Mouse (Mus musculus): Measurements from ENCODE around the gene Tfdp2. TPM values are rescaled to one million over a fixed set of nuclear protein-coding genes. Genes with fewer than 3 reads are reported as not detected.

Tfdp2 gene
- total RNA-seq, 2 experiments from 2014 or later: 51.5 to 70.1 TPM

DNA sequence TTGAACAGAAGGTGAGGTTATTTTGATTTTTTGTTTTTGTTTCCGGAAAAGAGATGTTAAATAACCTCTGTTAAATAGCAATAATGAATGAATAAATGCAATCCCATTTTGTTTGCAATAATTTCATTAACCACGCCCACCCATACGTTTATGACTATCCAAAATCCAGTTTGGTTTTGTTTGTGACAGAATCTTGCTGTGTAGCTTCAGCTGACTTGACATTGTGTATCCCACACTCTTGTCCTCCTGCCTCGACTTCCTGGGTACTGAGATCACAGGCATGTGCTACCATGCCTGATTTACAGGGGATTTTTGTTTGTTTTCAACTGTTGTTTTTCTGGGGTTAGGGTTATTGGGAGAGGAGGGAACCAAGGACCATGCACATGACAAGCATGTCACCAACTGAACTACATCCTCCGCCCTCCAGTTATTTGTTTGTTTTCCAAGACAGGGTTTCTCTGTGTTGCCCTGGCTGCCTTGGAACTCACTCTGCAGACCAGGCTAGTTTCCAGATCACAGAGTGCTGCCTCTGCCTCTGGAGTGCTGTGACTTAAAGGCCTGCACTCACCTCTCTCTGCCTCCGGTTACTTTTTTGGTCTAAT, 169.3 kb downstream of the Tfdp2 start:
- DNase-seq (ENCODE audit: low spot score in 2 of 2): no peak

DNA sequence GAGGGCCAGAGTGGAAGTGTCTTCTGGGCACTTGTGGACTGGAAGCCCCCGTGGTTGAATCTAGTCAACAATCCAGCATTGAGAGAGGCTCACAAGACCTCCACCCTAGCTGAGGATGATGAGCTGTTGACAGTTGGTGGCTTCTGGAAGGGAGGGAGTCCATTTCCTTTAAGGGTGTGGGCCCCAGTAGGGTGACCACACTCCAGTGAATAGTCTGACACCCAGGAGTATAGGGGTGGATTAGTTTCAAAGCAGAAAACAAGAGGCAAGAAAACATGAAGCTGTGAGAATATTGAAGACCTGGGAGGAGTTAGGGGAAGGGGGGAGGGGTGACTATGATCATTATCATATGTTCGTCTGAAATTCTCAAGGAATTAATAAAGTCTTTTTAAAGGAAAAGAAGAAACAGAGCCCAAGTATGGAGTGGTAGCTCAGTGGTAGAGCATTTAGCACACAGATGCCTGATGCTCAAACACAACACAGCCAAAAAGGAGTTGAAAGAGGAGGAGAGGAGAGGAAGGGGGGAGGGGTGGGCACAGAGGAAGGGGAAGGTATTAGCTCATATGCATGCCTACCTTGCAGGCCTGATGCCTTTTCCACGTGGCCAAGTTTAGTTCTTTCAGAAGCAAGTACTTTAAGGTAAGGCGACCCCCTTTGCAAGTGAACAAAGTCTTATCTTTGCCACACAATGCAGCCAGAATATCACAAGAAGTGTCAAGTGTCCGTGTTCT, 173.7 kb downstream of the Tfdp2 start:
- no peak for DNase-seq (ENCODE audit: low spot score in 2 of 2)

DNA sequence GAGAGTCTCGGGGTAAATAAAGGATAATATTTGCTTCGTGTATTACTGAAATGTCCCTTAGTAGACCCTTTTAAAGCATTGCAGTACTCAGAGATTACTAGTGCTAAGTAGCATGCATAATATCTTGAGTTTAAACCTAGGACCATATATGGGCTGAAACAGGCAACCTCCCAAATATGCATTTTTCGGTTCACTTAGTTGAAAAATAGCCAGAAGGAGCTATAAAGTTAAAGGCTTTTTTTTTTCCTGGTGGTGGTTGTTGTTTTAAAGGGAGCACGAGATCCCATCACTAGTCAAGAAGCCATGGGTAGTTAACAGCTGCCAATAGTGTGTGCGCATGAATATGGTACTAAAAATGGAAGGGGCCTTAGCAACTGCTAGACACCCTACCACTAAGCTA, 175.0 kb downstream of the Tfdp2 start:
- no peak for DNase-seq (ENCODE audit: low spot score in 2 of 2)

Other genes with a start within 250 kb of the Tfdp2 start
- 10 to 100 TPM; 24.3 to 24.9 TPM for gene Xrn1, start 241.5 kb upstream of the Tfdp2 start, total RNA-seq (2021)
- 1 to 10 TPM; 6.8 to 7.9 TPM for gene Gk5, start 76.9 kb upstream of the Tfdp2 start, total RNA-seq (2021)
- gene Atp1b3, start 168.2 kb downstream of the Tfdp2 start, total RNA-seq (2021): 10 to 100 TPM; 76.5 to 84.8 TPM